Mouse (Mus musculus): ENCODE measurements around the gene Tiam2.

DNA sequence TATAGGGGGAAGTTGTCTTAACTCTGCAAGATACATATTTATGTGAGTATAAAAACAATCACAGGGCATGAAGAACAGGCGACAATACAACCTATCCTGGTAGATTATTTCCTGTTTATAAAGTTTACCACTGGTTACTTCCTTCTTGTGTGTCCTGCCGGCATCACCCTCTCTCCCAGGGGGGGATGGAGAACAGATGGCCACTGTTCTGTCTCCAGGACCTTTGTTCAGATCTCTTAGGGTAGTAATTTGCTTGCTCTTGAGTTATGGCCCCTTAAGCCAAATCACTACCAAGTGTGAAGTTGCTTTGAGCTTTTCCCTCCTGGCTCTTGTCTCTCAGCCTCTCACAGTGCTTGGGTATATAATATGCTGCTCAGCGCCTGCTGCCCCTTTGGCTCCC is 90.0 kb downstream of the Tiam2 start:
- TF ChIP-seq CTCF (IDR thresholded peaks at IDR 0.05; ENCODE audit: low read depth) = no peak
- no peak for TF ChIP-seq EP300 (IDR thresholded peaks at IDR 0.05; ENCODE audit: low read depth)

Measured in liver, postnatal 0 days (tissue).